Mouse (Mus musculus): ENCODE measurements at regions not wholly inside any gene's neighbourhood (a gene's known extent, or its start where the extent isn't known, plus 50 kb on each side); places are given as distances from the start of the nearest gene placed in this dataset.

GRCm38 (mm10) chr2:10901926-10902325 lies 270.0 kb upstream of the Prkcq start:
- no peak for TF ChIP-seq CTCF (IDR thresholded peaks at IDR 0.05; ENCODE audit: low read depth)
- TF ChIP-seq EP300 (IDR thresholded peaks at IDR 0.05; ENCODE audit: low read depth): no peak

Measured in liver, postnatal 0 days (tissue).